ENCODE assay signal across 8 mouse cellular contexts in genomic region chr19:4148819-4149218, GRCm38 (mm10). TPM values are rescaled to one million over a fixed set of nuclear protein-coding genes. Genes with fewer than 3 reads are reported as not detected.
DNase-seq lines count a peak whose midpoint lies in the region; ATAC-seq and TF ChIP-seq lines count a peak whose summit lies in the region.

No protein-coding gene starts in this region.

- peak overlapping the region; percentile 93 for H3K9ac ChIP-seq in kidney, postnatal 0 days (ENCODE audit: low read depth, low read length)
- peak overlapping the region; percentile 92 for H3K9ac ChIP-seq in hindbrain, embryonic 12.5 days
- peak overlapping the region; percentile 92 for H3K9ac ChIP-seq in midbrain, embryonic 13.5 days (replicated peaks)

- H3K4me1 ChIP-seq in kidney, postnatal 0 days (replicated peaks; ENCODE audit: insufficient read depth, low read length) = peaks cover 11% of the 10 kb centered on the region; the same call in 1 of the 2 replicates
- H3K4me1 ChIP-seq in bone marrow, adult 2 months (ENCODE audit: control insufficient read depth, insufficient read depth, low read length) = peaks cover 9% of the 10 kb centered on the region
- peaks cover 26% of the 10 kb centered on the region for H3K4me1 ChIP-seq in hindbrain, embryonic 12.5 days
- peaks cover 35% of the 10 kb centered on the region for H3K4me1 ChIP-seq in midbrain, embryonic 13.5 days (replicated peaks)

- WGBS in kidney, postnatal 0 days = under 1% methylated on average over 8 of the region's 8 CpGs
- WGBS in bone marrow, adult 2 months = 3% methylated on average over 8 of the region's 8 CpGs
- 5% methylated on average over 8 of the region's 8 CpGs for WGBS in hindbrain, embryonic 12.5 days
- WGBS in midbrain, embryonic 13.5 days = 4% methylated on average over 8 of the region's 8 CpGs

- no peak for TF ChIP-seq CTCF in kidney, postnatal 0 days (IDR thresholded peaks at IDR 0.05; ENCODE audit: low read depth)
- TF ChIP-seq CTCF in bone marrow, adult 2 months (IDR thresholded peaks at IDR 0.05; ENCODE audit: control insufficient read depth, insufficient read depth, low read length) = no peak

- no peaks in the 10 kb centered on the region for H3K27me3 ChIP-seq in kidney, postnatal 0 days (ENCODE audit: insufficient read depth, low read length)
- no peaks in the 10 kb centered on the region for H3K27me3 ChIP-seq in hindbrain, embryonic 12.5 days
- no peaks in the 10 kb centered on the region for H3K27me3 ChIP-seq in midbrain, embryonic 13.5 days

- DNase-seq in kidney, postnatal 0 days (ENCODE audit: low spot score) = no peak
- no peak for DNase-seq in kidney, adult 8-10 months
- no peak for DNase-seq in adipocyte (ENCODE audit: low spot score)
- no peak for DNase-seq in left cerebral cortex, postnatal 4 days
- DNase-seq in retina, embryonic 14.5 days (ENCODE audit: low spot score) = no peak

- no peaks in the 10 kb centered on the region for H3K9me3 ChIP-seq in kidney, postnatal 0 days (replicated peaks; ENCODE audit: low read length)
- no peaks in the 10 kb centered on the region for H3K9me3 ChIP-seq in hindbrain, embryonic 12.5 days (replicated peaks)
- no peaks in the 10 kb centered on the region for H3K9me3 ChIP-seq in midbrain, embryonic 13.5 days

- intact Hi-C loops in left cerebral cortex, postnatal 4 days (cut with DNase I) = no loop called here

- no peak for TF ChIP-seq POLR2A in bone marrow, adult 2 months (IDR thresholded peaks at IDR 0.05; ENCODE audit: borderline replicate concordance, control insufficient read depth, low read depth, low read length)

- peak overlapping the region; percentile 87 for H3K27ac ChIP-seq in kidney, postnatal 0 days
- peak overlapping the region; percentile 90 for H3K27ac ChIP-seq in bone marrow, adult 2 months (ENCODE audit: control insufficient read depth, insufficient read depth, low read depth, low read length, poor library complexity)
- peak overlapping the region; percentile 66; the same call in 1 of the 2 replicates for H3K27ac ChIP-seq in hindbrain, embryonic 12.5 days
- peak overlapping the region; percentile 54 for H3K27ac ChIP-seq in midbrain, embryonic 13.5 days

- peak overlapping the region; percentile 89 for H3K4me2 ChIP-seq in kidney, postnatal 0 days (ENCODE audit: low read length)
- H3K4me2 ChIP-seq in hindbrain, embryonic 12.5 days (replicated peaks) = peak overlapping the region; percentile 89
- H3K4me2 ChIP-seq in midbrain, embryonic 13.5 days (replicated peaks) = peak overlapping the region; percentile 94

- H3K36me3 ChIP-seq in kidney, postnatal 0 days (ENCODE audit: insufficient read depth, low read length) = peaks cover 18% of the 10 kb centered on the region
- H3K36me3 ChIP-seq in hindbrain, embryonic 12.5 days = peaks cover 29% of the 10 kb centered on the region
- peaks cover 37% of the 10 kb centered on the region for H3K36me3 ChIP-seq in midbrain, embryonic 13.5 days

- H3K4me3 ChIP-seq in kidney, postnatal 0 days (replicated peaks; ENCODE audit: low read depth, low read length) = peak overlapping the region; percentile 98
- H3K4me3 ChIP-seq in bone marrow, adult 2 months (replicated peaks; ENCODE audit: control insufficient read depth, low read depth, low read length) = peak overlapping the region; percentile 85
- H3K4me3 ChIP-seq in hindbrain, embryonic 12.5 days = peak overlapping the region; percentile 87
- peak overlapping the region; percentile 90 for H3K4me3 ChIP-seq in midbrain, embryonic 13.5 days (replicated peaks)

- ATAC-seq in kidney, postnatal 0 days (replicated peaks; ENCODE audit: low FRiP score, low read depth) = 0 out of 2 replicates have a peak, but pooled peaks have one; percentile 4
- peak; percentile 62 for ATAC-seq in hindbrain, embryonic 12.5 days (ENCODE audit: low FRiP score)
- ATAC-seq in midbrain, embryonic 13.5 days = no peak; the same call in 1 of the 2 replicates

RNA-seq across cellular contexts. Expression of gene Coro1b, which starts 0.4 kb away (rescaled TPM):
- 161 and 164 TPM in 2 replicates for polyA plus RNA-seq in kidney, postnatal 0 days (2015; fragmentation: Nextera tagmentation; extraction: Ambion mirVana)
- polyA plus RNA-seq in bone marrow, adult 2 months (2011; ENCODE audit: insufficient read depth, insufficient read length, low replicate concordance, missing spikeins) = 75.8 and 114 TPM in 2 replicates
- polyA plus RNA-seq in hindbrain, embryonic 12.5 days (2016; fragmentation: Nextera tagmentation; extraction: Ambion mirVana) = 128 and 131 TPM in 2 replicates
- polyA plus RNA-seq in midbrain, embryonic 13.5 days (2015; fragmentation: Nextera tagmentation; extraction: Ambion mirVana) = 121 and 127 TPM in 2 replicates
- total RNA-seq in left cerebral cortex, postnatal 4 days (2021) = 100 to 1,000 TPM in 1 of 2 experiments, 10 to 100 TPM in 1; 92.6 to 107 TPM

RNA-seq across cellular contexts. Expression of gene Ptprcap, which starts 4.6 kb away (rescaled TPM):
- polyA plus RNA-seq in kidney, postnatal 0 days (2015; fragmentation: Nextera tagmentation; extraction: Ambion mirVana) = 0.82 and 0.91 TPM in 2 replicates
- 27.6 and 60.8 TPM in 2 replicates for polyA plus RNA-seq in bone marrow, adult 2 months (2011; ENCODE audit: insufficient read depth, insufficient read length, low replicate concordance, missing spikeins)
- polyA plus RNA-seq in hindbrain, embryonic 12.5 days (2016; fragmentation: Nextera tagmentation; extraction: Ambion mirVana) = 1.0 and 1.2 TPM in 2 replicates
- polyA plus RNA-seq in midbrain, embryonic 13.5 days (2015; fragmentation: Nextera tagmentation; extraction: Ambion mirVana) = 0.24 and 0.50 TPM in 2 replicates
- 1 to 10 TPM; 1.2 to 1.6 TPM for total RNA-seq in left cerebral cortex, postnatal 4 days (2021)

RNA-seq across cellular contexts. Expression of gene Cabp4, which starts 5.0 kb away (rescaled TPM):
- polyA plus RNA-seq in kidney, postnatal 0 days (2015; fragmentation: Nextera tagmentation; extraction: Ambion mirVana) = 0.08 and 0.13 TPM in 2 replicates
- 0.29 and 0.60 TPM in 2 replicates for polyA plus RNA-seq in bone marrow, adult 2 months (2011; ENCODE audit: insufficient read depth, insufficient read length, low replicate concordance, missing spikeins)
- 0.16 and 0.39 TPM in 2 replicates for polyA plus RNA-seq in hindbrain, embryonic 12.5 days (2016; fragmentation: Nextera tagmentation; extraction: Ambion mirVana)
- 0.19 and 0.34 TPM in 2 replicates for polyA plus RNA-seq in midbrain, embryonic 13.5 days (2015; fragmentation: Nextera tagmentation; extraction: Ambion mirVana)
- total RNA-seq in left cerebral cortex, postnatal 4 days (2021) = not detected

RNA-seq across cellular contexts. Expression of gene Gpr152, which starts 9.2 kb away (rescaled TPM):
- 0.03 TPM in 1 of 2 replicates, not detected in the other for polyA plus RNA-seq in kidney, postnatal 0 days (2015; fragmentation: Nextera tagmentation; extraction: Ambion mirVana)
- not detected in 2 replicates for polyA plus RNA-seq in bone marrow, adult 2 months (2011; ENCODE audit: insufficient read depth, insufficient read length, low replicate concordance, missing spikeins)
- polyA plus RNA-seq in hindbrain, embryonic 12.5 days (2016; fragmentation: Nextera tagmentation; extraction: Ambion mirVana) = 0.05 TPM in 1 of 2 replicates, not detected in the other
- 0.05 and 0.08 TPM in 2 replicates for polyA plus RNA-seq in midbrain, embryonic 13.5 days (2015; fragmentation: Nextera tagmentation; extraction: Ambion mirVana)
- total RNA-seq in left cerebral cortex, postnatal 4 days (2021) = not detected

RNA-seq across cellular contexts. Expression of gene Rps6kb2, which starts 14.3 kb away (rescaled TPM):
- 42.4 and 49.0 TPM in 2 replicates for polyA plus RNA-seq in kidney, postnatal 0 days (2015; fragmentation: Nextera tagmentation; extraction: Ambion mirVana)
- 51.8 and 86.1 TPM in 2 replicates for polyA plus RNA-seq in bone marrow, adult 2 months (2011; ENCODE audit: insufficient read depth, insufficient read length, low replicate concordance, missing spikeins)
- polyA plus RNA-seq in hindbrain, embryonic 12.5 days (2016; fragmentation: Nextera tagmentation; extraction: Ambion mirVana) = 64.8 and 68.2 TPM in 2 replicates
- 60.5 and 62.9 TPM in 2 replicates for polyA plus RNA-seq in midbrain, embryonic 13.5 days (2015; fragmentation: Nextera tagmentation; extraction: Ambion mirVana)
- total RNA-seq in left cerebral cortex, postnatal 4 days (2021) = 10 to 100 TPM; 38.1 to 39.2 TPM

Comparison
In these comparisons a context has a peak if more than half of its experiments do, and no peak if none do; other contexts are left out.
1. RNA of gene Ptprcap, which starts 4.6 kb away (polyA plus RNA-seq): 27.6 to 60.8 TPM in bone marrow, adult 2 months; 1.0 to 1.2 TPM in hindbrain, embryonic 12.5 days, 0.82 to 0.91 TPM in kidney, postnatal 0 days and 0.24 to 0.50 TPM in midbrain, embryonic 13.5 days; every median in the first group is over 10 times any median in the second.
2. Peak in every context shown above with its lines, with median percentiles within 50 percentile points of each other: H3K27ac ChIP-seq, H3K4me2 ChIP-seq, H3K4me3 ChIP-seq and H3K9ac ChIP-seq.